Mouse (Mus musculus): ENCODE data around the gene Ppp1r12a.
"Not testable (repeated sequence)": the region's sequence is repeated elsewhere in the genome, so short reads cannot be mapped to it uniquely, and the experiment has no call there.

Ppp1r12a gene

GRCm38 (mm10) chr10:108251181-108251580 lies 89.2 kb downstream of the Ppp1r12a start:
- TF ChIP-seq POU5F1 (IDR thresholded peaks at IDR 0.05; ENCODE audit: borderline replicate concordance, low read length) (no peak), CTCF (conservative IDR thresholded peaks at IDR 0.05; ENCODE audit: low read length) (no peak), NANOG (IDR thresholded peaks at IDR 0.05; ENCODE audit: borderline replicate concordance, low read length) (no peak)

DNA sequence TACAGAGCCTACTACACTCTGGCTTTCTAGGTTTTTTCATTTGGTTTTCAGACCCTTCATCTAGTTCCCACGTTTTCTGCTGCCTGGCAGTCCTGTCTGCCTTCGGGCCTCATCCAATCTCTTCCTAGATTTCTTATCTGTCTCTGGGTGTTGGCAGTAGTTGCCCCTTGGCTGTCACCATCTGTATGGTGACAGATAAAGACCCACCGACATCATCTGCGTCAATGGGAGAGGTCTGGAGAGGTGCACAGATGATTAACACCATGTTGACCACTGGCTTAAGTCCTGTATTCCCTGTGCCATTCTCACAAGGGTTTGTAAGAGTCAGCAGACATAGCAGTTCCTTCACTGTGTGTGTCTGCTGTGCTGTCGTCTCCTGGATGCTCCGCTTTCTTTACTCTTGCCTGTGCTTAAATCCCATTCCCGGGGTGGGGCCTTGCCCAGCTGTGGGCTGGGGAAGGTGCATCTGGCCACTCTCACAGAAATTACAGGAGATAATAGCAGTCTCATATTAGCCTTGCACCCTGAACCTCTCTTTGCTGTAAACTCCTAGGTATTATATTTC lies 93.9 kb downstream of the Ppp1r12a start:
- H3K4me3 ChIP-seq (replicated peaks; ENCODE audit: low read length): no peak overlapping the region
- no peaks in the 10 kb centered on the region for H3K9me3 ChIP-seq (ENCODE audit: low read length)
- TF ChIP-seq CTCF (conservative IDR thresholded peaks at IDR 0.05; ENCODE audit: low read length): no peak
- TF ChIP-seq NANOG (IDR thresholded peaks at IDR 0.05; ENCODE audit: borderline replicate concordance, low read length): no peak
- TF ChIP-seq POU5F1 (IDR thresholded peaks at IDR 0.05; ENCODE audit: borderline replicate concordance, low read length): no peak
- H3K36me3 ChIP-seq (ENCODE audit: insufficient read depth, low read length): peaks cover 67% of the 10 kb centered on the region
- peaks cover 3% of the 10 kb centered on the region for H3K4me1 ChIP-seq (replicated peaks; ENCODE audit: low read depth, low read length)
- no peaks in the 10 kb centered on the region for H3K27me3 ChIP-seq (ENCODE audit: insufficient read depth, low read length)

More at GRCm38 (mm10) chr10:108251181-108251580, 89.2 kb downstream of the Ppp1r12a start:
- H3K36me3 ChIP-seq (ENCODE audit: insufficient read depth, low read length): peaks cover 61% of the 10 kb centered on the region
- no peaks in the 10 kb centered on the region for H3K9me3 ChIP-seq (ENCODE audit: low read length)
- H3K4me3 ChIP-seq (replicated peaks; ENCODE audit: low read length): peak overlapping the region; percentile 14; the same call in 1 of the 2 replicates
- H3K27me3 ChIP-seq (ENCODE audit: insufficient read depth, low read length): no peaks in the 10 kb centered on the region
- H3K4me1 ChIP-seq (replicated peaks; ENCODE audit: low read depth, low read length): peaks cover 9% of the 10 kb centered on the region

DNA sequence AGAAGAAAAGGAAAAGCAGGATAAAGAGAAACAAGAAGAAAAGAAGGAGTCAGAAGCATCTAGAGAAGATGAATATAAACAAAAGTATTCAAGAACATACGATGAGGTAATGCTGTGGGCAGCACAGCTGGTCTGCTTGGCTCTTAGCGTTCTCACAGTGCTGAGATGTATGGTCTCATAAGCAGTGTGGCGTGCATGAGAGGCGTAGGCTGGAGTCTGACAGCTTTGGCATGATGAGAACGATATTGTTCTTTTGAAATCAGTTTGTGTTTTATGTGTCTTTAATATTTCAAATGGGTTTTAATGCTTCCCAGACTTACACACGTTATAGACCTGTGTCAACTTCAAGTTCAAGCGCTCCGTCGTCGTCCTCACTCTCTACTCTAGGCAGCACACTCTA lies 98.9 kb downstream of the Ppp1r12a start:
- TF ChIP-seq POU5F1 (IDR thresholded peaks at IDR 0.05; ENCODE audit: borderline replicate concordance, low read length) (no peak), CTCF (conservative IDR thresholded peaks at IDR 0.05; ENCODE audit: low read length) (no peak), NANOG (IDR thresholded peaks at IDR 0.05; ENCODE audit: borderline replicate concordance, low read length) (no peak)
- Histone ChIP-seq H3K27me3 (ENCODE audit: insufficient read depth, low read length) (no peaks in the 10 kb centered on the region), H3K4me1 (replicated peaks; ENCODE audit: low read depth, low read length) (peaks cover 4% of the 10 kb centered on the region; the same call in 1 of the 2 replicates), H3K36me3 (ENCODE audit: insufficient read depth, low read length) (peaks cover 68% of the 10 kb centered on the region), H3K9me3 (ENCODE audit: low read length) (no peaks in the 10 kb centered on the region), H3K4me3 (replicated peaks; ENCODE audit: low read length) (no peak overlapping the region)

GRCm38 (mm10) chr10:108264641-108265040 lies 102.6 kb downstream of the Ppp1r12a start:
- Histone ChIP-seq H3K27me3 (ENCODE audit: insufficient read depth, low read length) (no peaks in the 10 kb centered on the region), H3K4me1 (replicated peaks; ENCODE audit: low read depth, low read length) (peaks cover 4% of the 10 kb centered on the region; the same call in 1 of the 2 replicates), H3K4me3 (replicated peaks; ENCODE audit: low read length) (peak overlapping the region; percentile 37; the same call in 1 of the 2 replicates), H3K9me3 (ENCODE audit: low read length) (no peaks in the 10 kb centered on the region), H3K36me3 (ENCODE audit: insufficient read depth, low read length) (peaks cover 64% of the 10 kb centered on the region)
- no peak for TF ChIP-seq CTCF (conservative IDR thresholded peaks at IDR 0.05; ENCODE audit: low read length)
- no peak for TF ChIP-seq NANOG (IDR thresholded peaks at IDR 0.05; ENCODE audit: borderline replicate concordance, low read length)
- TF ChIP-seq POU5F1 (IDR thresholded peaks at IDR 0.05; ENCODE audit: borderline replicate concordance, low read length): no peak

- no peaks in the 10 kb centered on the region for H3K27me3 ChIP-seq (ENCODE audit: insufficient read depth, low read length)
- TF ChIP-seq CTCF (conservative IDR thresholded peaks at IDR 0.05; ENCODE audit: low read length) (no peak), POU5F1 (IDR thresholded peaks at IDR 0.05; ENCODE audit: borderline replicate concordance, low read length) (no peak), NANOG (IDR thresholded peaks at IDR 0.05; ENCODE audit: borderline replicate concordance, low read length) (no peak)
- peaks cover 70% of the 10 kb centered on the region for H3K36me3 ChIP-seq (ENCODE audit: insufficient read depth, low read length)
- H3K4me3 ChIP-seq (replicated peaks; ENCODE audit: low read length): no peak overlapping the region
- H3K4me1 ChIP-seq (replicated peaks; ENCODE audit: low read depth, low read length): peaks cover 18% of the 10 kb centered on the region; the same call in 1 of the 2 replicates
- H3K9me3 ChIP-seq (ENCODE audit: low read length): no peaks in the 10 kb centered on the region
Observed at GRCm38 (mm10) chr10:108271201-108271600, 109.2 kb downstream of the Ppp1r12a start.

DNA sequence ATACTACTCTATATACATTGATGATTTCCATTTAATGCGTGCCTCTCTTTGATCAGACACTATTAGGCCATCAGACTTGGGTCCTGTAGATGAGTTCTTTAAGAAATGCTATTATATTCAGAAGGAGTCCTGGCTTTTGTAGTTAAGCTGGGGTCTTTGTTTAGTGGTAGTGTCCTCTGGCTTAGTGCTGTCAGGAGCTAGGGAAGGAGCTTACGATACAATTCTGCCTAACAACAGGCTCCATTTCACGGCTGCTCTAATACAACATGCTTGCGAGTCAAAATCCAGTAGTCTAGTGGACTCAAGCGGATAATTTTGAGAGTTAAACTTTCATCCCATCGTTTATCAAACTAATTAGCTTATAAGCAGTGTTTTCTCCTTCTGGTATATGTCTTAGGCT lies 114.7 kb downstream of the Ppp1r12a start:
- H3K4me3 ChIP-seq (replicated peaks; ENCODE audit: low read length): no peak overlapping the region
- H3K4me1 ChIP-seq (replicated peaks; ENCODE audit: low read depth, low read length): peaks cover 16% of the 10 kb centered on the region
- peaks cover 68% of the 10 kb centered on the region for H3K36me3 ChIP-seq (ENCODE audit: insufficient read depth, low read length)
- no peak for TF ChIP-seq CTCF (conservative IDR thresholded peaks at IDR 0.05; ENCODE audit: low read length)
- TF ChIP-seq NANOG (IDR thresholded peaks at IDR 0.05; ENCODE audit: borderline replicate concordance, low read length): no peak
- no peak for TF ChIP-seq POU5F1 (IDR thresholded peaks at IDR 0.05; ENCODE audit: borderline replicate concordance, low read length)
- H3K27me3 ChIP-seq (ENCODE audit: insufficient read depth, low read length): no peaks in the 10 kb centered on the region
- H3K9me3 ChIP-seq (ENCODE audit: low read length): no peaks in the 10 kb centered on the region

DNA sequence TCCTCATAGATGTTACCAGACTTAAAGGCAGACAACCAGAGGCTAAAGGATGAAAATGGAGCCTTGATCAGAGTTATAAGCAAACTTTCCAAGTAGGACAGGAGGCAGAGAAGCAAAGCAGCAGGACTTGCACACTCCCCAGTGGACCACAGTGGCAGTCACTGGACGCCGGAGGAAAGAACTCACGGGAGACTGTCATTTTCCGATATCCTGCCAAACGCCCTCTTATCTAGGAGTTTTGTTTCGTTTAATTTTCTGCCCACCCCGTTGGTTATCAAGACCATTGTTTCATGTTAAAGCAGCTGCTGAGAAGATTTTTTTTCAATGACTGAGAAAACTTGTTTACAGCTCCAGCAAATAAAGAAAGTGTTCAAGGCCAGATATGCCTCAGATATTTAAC lies 115.2 kb downstream of the Ppp1r12a start:
- H3K36me3 ChIP-seq (ENCODE audit: insufficient read depth, low read length): peaks cover 68% of the 10 kb centered on the region
- TF ChIP-seq NANOG (IDR thresholded peaks at IDR 0.05; ENCODE audit: borderline replicate concordance, low read length) (no peak), POU5F1 (IDR thresholded peaks at IDR 0.05; ENCODE audit: borderline replicate concordance, low read length) (no peak), CTCF (conservative IDR thresholded peaks at IDR 0.05; ENCODE audit: low read length) (no peak)
- H3K4me1 ChIP-seq (replicated peaks; ENCODE audit: low read depth, low read length): peaks cover 21% of the 10 kb centered on the region
- no peaks in the 10 kb centered on the region for H3K9me3 ChIP-seq (ENCODE audit: low read length)
- no peak overlapping the region for H3K4me3 ChIP-seq (replicated peaks; ENCODE audit: low read length)
- no peaks in the 10 kb centered on the region for H3K27me3 ChIP-seq (ENCODE audit: insufficient read depth, low read length)

- H3K4me3 ChIP-seq (replicated peaks; ENCODE audit: low read length); H3K27me3 ChIP-seq (ENCODE audit: insufficient read depth, low read length); H3K9me3 ChIP-seq (ENCODE audit: low read length): not testable (repeated sequence)
- H3K36me3 ChIP-seq (ENCODE audit: insufficient read depth, low read length): peaks cover 42% of the 10 kb centered on the region
- peaks cover 56% of the 10 kb centered on the region for H3K4me1 ChIP-seq (replicated peaks; ENCODE audit: low read depth, low read length)
Observed at GRCm38 (mm10) chr10:108281099-108281498, 119.1 kb downstream of the Ppp1r12a start.

DNA sequence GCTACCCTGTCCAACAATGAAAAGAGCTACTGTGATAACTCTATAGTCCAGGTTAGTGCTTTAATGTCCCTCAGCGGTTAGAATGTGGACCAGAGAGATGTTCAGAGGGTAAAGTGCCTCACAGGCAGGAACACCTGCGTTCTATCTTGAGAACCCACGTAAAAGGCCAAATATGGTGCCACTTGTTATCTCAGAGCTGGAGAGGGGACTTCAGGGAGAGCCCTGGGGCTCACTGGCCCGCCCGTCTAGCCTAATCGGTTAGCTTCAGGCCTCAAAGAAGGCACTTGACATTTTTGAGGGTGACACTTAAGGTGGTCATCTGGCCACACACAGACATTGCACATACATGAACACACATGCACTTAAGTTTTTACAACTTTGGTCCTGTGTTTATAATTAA lies 120.4 kb downstream of the Ppp1r12a start:
- no peaks in the 10 kb centered on the region for H3K9me3 ChIP-seq (ENCODE audit: low read length)
- no peaks in the 10 kb centered on the region for H3K27me3 ChIP-seq (ENCODE audit: insufficient read depth, low read length)
- TF ChIP-seq POU5F1 (IDR thresholded peaks at IDR 0.05; ENCODE audit: borderline replicate concordance, low read length) (no peak), NANOG (IDR thresholded peaks at IDR 0.05; ENCODE audit: borderline replicate concordance, low read length) (no peak), CTCF (conservative IDR thresholded peaks at IDR 0.05; ENCODE audit: low read length) (no peak)
- H3K36me3 ChIP-seq (ENCODE audit: insufficient read depth, low read length): peaks cover 30% of the 10 kb centered on the region
- no peak overlapping the region for H3K4me3 ChIP-seq (replicated peaks; ENCODE audit: low read length)
- H3K4me1 ChIP-seq (replicated peaks; ENCODE audit: low read depth, low read length): peaks cover 62% of the 10 kb centered on the region

Data from E14TG2a.4 (cell line).